Mouse (Mus musculus) kidney, adult 11 months (tissue): ENCODE measurements at regions not wholly inside any gene's neighbourhood (a gene's known extent, or its start where the extent isn't known, plus 50 kb on each side); places are given as distances from the start of the nearest gene placed in this dataset.

ENCODE experiments used
- DNase-seq: peaks from one replicate; pipeline ENCODE4 v3.0.0; 2022

DNA sequence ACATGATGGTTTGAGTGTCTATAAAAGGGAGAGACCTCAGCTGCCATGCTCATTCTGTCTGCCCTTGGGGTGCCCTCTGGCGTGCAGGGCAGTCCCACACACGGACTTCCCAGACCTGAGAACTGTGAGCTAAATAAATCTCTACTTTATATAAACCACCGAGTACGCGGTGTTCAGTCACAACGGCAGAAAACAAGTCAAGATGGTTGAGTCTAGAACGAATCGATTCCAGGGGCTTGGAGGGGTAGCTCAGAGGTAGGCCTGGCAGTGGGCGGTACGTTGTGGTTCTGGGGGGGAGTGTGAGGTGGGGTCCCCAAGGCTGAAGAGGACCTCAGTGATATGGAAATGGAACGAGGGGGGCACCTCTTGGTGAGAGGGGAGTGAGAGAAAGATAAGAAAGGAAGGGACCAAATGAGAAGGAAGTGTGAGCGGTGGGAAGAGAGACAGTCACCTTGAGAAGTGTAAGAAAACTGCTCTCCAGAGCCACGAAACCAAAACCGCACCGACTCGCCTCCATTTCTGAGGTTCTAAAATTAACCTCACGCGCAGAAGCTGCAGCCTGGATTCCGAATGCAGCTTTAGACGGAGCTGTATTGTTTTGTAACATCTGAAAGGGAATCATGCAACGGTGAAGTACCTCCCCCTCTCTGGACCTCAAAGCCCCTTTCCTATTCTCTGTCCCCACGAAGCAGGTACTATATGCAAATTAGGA, 117.0 kb downstream of the Mis18a start:
- no peak for DNase-seq

DNA sequence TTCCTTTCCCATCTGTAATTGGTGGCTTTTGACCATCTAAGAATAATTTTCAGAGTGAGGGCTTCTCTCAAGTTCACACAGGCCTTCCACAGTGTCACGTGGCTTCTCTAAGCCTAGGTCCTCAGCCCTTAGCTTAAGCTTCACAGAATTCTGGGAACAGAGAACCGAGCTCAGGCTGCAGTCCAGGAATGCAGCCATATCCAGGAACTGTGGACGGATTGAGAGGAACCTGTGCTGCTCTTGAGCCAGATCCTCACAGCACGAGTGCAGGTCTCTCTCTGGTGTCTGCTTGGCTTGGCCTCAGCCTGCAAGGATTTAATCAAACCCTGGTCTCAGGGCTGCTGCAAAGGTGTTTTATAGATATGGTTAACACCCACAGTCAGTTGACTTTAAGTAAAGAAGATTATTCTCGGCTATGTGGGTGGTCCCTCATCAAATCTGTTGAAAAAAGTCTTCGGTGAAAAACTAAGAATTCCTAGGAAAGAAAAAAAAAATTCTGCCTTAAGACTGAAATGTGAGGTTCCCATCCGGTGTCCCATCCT, 127.8 kb downstream of the Mis18a start:
- no peak for DNase-seq

DNA sequence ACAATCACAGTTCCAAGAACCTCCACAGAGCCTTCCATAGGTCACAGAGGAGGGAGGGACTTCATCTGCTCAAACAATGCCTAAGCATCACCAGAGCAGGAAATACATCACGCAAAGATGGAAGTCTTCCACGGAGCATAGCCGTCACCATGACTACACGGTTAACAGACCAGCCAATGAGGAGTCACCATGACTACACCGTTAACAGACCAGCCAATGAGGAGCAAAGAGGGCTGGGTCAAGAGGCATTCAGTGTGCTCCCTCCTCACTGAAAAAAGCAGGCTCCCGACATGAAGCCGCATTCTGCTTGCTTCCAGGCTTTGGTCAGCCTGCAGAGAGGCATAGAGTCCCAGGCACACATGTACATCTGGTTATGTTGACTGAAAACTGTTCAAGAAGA, 128.5 kb downstream of the Mis18a start:
- DNase-seq = no peak

DNA sequence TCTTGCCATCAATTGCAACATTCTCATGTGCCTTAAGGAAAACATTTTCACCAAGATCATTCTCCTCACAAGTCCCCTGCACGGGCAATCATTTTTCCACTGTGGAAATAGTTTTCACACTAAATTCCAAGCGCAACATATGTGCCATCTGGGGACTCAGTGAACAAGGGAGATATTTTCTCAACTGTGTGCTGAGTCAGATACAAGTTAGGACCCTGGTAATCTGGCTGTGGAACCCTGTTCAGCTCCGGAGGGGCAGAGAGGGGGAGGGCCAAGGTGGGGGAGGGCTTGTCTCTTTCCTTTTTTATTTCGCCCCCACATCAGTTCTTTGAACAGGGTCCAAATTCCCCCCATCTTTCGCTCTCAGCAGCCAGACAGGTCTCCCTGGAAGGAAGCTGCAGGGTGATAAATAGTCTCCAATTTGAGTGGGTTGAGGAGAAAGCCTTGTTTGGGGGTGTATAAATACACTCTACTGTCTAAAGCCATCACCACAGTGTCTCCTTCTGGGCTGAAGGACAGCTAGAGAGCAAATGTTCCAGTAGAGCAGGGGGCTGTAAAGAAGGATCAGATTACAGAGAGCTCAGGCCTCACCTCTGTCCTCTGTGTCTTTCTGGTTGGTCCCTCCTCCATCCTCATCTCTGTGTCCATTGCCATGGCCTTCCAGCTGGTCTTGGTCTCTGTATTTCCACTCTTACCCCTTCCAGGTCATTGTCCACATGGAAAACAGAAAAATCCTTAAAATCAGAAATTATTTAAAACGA, 134.3 kb downstream of the Mis18a start:
- DNase-seq = no peak

DNA sequence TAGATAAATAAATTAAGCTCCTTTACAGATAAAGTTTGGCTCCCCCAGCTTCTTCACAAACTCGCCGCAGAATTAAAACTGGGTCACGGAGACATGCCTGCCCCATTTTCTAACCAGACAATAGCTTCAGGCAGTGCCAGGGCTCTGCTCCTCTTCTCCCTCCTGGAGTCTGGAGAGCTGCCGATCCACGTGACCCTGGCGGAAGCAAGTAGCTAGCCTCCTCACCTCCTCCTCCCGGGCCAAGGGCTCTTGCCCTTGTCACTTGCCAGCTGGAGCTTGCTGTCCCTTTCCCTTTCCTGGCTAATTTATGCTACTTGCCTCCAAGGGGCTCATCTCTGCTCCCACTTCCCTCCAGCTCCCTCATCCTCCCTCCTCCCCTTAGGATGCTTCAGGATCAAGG, 142.0 kb downstream of the Mis18a start:
- peak; percentile 12 for DNase-seq

DNA sequence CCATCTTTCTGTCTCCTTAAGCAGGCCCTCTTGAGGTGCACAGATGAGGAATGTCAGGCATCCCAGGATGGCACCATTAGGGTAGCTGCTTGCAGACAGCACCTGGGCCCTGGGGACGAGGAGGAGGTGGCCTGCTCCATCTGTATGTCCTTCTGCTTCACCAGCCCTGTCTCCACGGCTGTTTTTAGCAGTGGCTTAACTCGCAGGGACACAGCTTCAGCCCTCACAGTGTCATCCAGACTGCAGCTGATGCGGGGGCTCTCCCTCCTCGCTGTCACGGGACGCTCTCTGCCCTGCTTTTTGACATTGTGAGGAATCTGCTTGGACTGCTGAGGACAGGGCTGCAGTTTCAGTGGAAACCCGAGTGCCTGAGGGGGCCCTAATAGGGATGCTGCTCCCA, 146.8 kb downstream of the Mis18a start:
- no peak for DNase-seq

DNA sequence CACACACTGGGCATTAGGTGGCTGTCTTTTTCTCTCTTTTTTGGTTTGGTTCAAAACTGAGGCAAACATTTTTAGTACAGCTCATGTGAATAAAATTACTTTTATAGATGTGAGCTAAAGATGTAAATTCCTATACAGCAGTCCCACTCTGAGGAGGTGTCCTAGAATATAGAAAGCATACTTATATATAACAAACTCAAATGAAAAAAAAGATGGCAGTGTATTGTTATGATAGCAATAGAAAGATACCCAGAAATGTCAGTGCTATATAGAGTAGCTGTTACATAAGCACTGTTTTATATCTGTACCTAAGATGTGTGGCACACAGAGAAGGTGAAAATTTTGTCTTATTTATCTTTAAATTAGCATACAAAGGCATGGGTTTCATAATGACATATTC, 156.1 kb downstream of the Mis18a start:
- DNase-seq = no peak

DNA sequence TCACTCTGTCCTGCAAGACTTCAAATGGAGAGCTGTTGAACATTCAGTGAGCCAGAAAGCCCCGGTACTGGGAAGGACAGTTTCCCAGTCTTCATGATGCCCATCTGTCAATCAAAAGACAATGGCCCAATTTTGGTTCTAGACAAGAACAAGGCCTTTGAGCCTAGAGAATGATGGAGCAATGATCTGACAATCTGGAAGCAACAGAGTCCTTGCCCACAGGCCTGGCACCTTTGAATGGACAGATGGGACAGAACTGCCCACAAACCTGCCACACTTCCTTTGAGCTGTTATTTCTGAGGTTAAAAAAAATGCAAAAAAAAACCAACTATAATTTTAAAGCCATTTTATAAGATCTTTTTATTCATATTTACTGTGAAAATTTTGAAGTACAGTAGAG, 157.4 kb downstream of the Mis18a start:
- DNase-seq = no peak

DNA sequence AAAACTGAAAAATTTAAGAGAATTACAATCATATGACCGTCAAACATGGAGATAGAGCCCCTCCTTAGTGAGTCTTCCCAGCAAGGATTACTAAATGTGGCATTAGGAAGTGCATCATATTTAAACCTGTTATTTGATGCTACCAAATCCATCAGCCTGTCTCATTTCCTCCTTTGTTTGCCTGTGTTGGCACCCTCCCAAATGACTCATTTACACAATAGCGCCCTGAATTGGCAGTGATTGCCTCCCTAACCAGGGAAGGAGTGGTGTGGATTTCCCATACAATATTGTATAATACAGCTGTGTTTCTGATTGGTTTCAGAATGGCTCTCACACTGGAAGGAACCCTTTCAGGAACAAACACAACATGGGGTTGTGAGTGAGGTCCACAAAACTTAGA, 162.0 kb downstream of the Mis18a start:
- DNase-seq = no peak

DNA sequence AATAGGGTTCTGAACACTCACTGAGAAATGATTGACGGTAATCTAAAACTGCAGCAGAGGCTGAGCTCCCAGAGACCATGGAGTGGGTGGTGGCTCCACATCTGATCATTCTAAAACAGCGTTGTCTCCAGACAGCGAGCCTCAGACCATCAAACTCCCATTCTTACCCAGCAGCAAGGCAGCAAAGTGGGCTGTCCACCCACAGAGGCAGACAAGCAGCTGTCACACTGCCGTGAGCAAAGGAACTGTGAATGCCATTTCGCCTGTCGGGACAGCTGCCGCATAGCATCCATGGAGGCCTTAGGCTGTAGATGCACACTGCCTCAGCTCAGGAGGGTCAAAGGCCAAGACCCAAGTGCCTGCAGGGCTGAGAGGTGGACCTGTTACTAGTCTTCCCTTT, 167.3 kb downstream of the Hunk start:
- DNase-seq = no peak

DNA sequence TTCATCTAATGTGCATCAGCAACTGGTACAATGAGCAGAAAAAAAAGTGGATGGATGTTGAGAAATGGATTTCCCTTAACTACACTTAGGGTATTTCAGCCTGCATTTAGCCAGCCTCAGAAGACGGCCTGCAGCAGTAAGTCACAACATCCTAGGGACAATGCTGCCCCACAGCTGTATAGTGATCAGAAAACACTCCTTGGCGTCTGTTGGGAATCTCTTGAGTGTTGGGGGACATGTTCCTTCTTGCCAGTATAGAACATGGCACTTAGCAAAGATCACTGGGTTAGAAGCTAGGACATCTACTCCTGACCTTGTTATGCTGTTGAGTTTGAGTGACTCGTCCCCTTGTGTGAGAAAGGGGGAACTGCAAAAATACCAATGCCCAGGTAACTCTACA, 165.2 kb downstream of the Hunk start:
- DNase-seq = no peak

DNA sequence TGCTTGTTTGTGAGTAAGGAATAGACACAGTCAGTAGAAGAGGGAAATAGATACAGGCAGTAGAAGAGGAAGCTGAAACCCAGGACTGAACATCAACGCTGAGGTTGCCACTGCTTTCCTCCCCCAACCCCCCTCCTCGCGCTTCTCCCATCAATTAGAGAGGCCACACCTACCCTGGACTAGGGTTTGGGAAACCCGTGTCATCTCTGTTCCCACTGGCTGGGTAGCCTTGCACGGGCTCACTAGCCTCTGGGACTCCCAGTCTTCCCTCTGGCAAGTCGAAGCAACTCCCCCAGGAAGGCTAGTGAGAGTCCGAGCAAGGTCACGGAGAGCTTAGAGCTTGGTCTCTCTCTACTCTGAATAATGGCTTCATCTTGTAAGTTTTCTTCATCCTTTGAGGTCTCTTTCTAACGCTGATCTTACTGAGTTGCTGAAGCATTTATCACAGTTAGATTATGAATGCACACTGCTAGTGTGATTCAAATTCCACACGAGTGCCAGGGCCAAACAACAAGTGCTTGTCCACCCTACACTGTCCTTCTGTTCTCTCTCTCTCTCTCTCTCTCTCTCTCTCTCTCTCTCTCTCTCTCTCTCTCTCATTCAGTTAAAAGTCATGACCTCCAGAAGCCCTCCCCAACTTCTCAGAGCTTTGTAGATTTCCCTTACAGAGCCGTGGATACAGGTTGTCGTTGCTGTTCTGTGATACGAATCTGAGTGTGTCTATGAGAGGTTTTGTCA, 164.4 kb downstream of the Hunk start:
- DNase-seq = no peak
